Mouse (Mus musculus): Measurements from ENCODE around the gene Socs7. TPM values are rescaled to one million over a fixed set of nuclear protein-coding genes. Genes with fewer than 3 reads are reported as not detected.

Gene Socs7
- total RNA-seq, 2 experiments from 2014 or later = 21.1 to 22.2 TPM

DNA sequence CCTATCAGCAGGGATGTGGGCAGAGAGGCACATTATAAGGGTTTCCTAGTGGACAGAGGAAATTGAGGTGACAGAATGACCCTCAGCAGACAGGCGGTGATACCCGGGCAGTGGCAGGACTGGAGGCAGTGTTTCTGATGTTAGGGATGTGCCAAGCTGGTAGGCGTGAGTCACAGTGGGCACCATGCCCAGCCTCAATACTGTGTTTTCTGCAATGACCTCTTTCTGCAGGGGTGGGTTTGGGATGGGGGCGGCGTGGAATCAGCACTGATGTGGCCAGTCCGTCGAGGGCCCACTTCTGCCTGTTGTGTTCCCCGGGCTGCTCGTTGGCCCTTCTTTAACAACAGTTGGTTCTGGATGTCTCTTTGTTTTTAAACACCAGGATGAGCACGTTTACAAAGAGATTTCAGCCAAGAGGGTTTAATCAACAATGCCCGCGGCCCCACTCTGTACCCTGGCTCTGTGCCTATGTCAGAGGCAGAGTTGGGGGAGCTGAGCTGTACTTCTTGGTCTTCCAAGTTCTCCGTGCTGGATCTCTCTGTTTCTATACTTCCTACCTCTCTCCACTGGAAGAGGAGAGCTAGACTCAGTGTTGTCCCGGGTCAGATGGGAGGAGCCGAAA lies 78.8 kb downstream of the Socs7 start:
- peak; percentile 70 to 75 for DNase-seq (ENCODE audit: low spot score in 2 of 2)

GRCm38 (mm10) chr11:97441658-97442125 lies 79.3 kb downstream of the Socs7 start:
- DNase-seq (ENCODE audit: low spot score in 2 of 2) = no peak

DNA sequence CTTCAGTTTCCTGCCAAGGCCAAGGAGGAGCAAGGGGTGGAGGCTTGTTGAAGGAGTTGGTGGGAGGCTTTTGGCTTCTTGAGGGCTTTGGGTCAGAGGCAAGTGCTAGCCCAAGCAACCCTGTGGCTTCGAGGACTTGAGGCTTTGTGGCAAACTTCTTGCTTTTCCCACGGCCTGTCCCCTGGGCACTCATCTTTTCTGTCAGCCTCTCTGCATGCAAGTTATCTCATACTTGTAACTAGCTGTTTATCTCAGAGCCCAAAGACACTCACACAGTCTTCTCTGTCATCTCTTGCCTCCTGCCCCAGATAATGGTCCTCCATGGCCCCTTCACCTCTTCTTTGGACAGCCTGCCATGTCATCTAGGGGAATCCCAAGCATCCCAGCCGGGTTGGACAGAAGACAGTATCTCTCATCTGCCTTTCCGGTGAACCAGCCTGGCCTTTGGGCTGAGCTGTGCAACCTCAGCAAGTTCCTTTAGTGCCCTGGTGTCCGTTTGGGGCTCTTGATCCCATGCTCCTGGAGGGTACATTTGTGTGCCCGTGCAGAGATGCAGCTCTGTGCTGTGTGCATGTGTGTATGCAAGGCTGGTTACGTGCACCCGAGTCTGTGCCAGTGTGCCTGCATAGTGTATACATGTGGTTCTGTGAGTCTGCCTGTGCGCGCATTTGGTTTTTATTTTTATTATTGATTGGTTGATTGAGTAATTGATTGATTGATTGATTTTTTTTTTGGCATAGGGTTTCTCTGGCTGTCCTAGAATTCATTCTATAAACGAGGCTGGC lies 80.7 kb downstream of the Socs7 start:
- no peak for DNase-seq (ENCODE audit: low spot score in 2 of 2)

- no peak for DNase-seq (ENCODE audit: low spot score in 2 of 2)
Measured at GRCm38 (mm10) chr11:97445596-97445995, 83.2 kb downstream of the Socs7 start.

- DNase-seq (ENCODE audit: low spot score in 2 of 2) = no peak
Measured at GRCm38 (mm10) chr11:97445999-97446511, 83.7 kb downstream of the Socs7 start.

GRCm38 (mm10) chr11:97447979-97448378 lies 85.6 kb downstream of the Socs7 start:
- no peak for DNase-seq (ENCODE audit: low spot score in 2 of 2)

Other genes starting within 250 kb of the Socs7 start
- under 1 TPM; 0.27 to 0.54 TPM for gene Tbx21, start 247.2 kb upstream of the Socs7 start, total RNA-seq (2021)
- gene Tbkbp1, start 211.1 kb upstream of the Socs7 start, total RNA-seq (2021) = 10 to 100 TPM; 11.7 to 16.2 TPM
- gene Kpnb1, start 174.7 kb upstream of the Socs7 start, total RNA-seq (2021) = 100 to 1,000 TPM; 104 to 120 TPM
- gene Npepps, start 81.9 kb upstream of the Socs7 start, total RNA-seq (2021) = 10 to 100 TPM; 72.7 to 88.5 TPM
- 10 to 100 TPM; 29.7 to 40.0 TPM for gene Mrpl45, start 46.8 kb upstream of the Socs7 start, total RNA-seq (2021)
- 1 to 10 TPM; 1.3 to 2.0 TPM for gene Gpr179, start 10.5 kb upstream of the Socs7 start, total RNA-seq (2021)
- 10 to 100 TPM; 22.1 to 25.4 TPM for gene Arhgap23, start 53.0 kb downstream of the Socs7 start, total RNA-seq (2021)
- gene 4933428G20Rik, start 137.8 kb downstream of the Socs7 start, total RNA-seq (2021) = under 1 TPM; 0.19 to 0.20 TPM
- gene Srcin1, start 213.6 kb downstream of the Socs7 start, total RNA-seq (2021) = 10 to 100 TPM; 11.4 to 12.3 TPM

Measured in adrenal gland, adult 18-20 months (tissue).